Mouse (Mus musculus) layer of hippocampus, postnatal 14 days (tissue): Measurements from ENCODE around the gene Itm2c. TPM values are rescaled to one million over a fixed set of nuclear protein-coding genes. Genes with fewer than 3 reads are reported as not detected.

Experiments
- DNase-seq, 2 experiments: peaks; one replicate each; pipeline ENCODE4 v3.0.0; 2021 to 2022; ENCODE audit warnings: low spot score in 2 of 2, mixed read lengths in 1 of 2
- total RNA-seq, 2 experiments: library from RNA; stranded (reverse); gene quantifications; 2 replicates each; pipeline ENCODE4 v1.2.3; 2021

The Itm2c gene
- total RNA-seq, 2 experiments from 2014 or later: 505 to 525 TPM

DNA sequence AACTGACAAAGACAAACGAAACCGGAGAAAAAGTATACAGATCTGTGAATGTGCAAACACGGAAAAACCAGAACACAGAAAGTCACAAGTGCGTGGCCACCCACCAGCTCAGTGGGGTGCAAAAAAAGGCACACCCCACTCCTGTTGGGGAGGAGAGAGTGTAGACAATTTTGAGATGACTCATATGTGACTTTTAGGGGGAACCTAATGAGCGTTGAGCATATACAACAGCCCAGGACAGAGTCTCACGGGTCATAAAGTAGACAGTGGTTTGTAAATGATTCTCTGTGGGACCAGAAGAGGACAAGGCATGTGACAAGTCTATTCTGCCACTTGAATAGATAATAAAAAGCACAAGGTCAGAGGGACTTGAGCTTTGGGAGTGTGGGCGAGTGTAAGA is 39.1 kb downstream of the Itm2c start:
- DNase-seq: no peak

DNA sequence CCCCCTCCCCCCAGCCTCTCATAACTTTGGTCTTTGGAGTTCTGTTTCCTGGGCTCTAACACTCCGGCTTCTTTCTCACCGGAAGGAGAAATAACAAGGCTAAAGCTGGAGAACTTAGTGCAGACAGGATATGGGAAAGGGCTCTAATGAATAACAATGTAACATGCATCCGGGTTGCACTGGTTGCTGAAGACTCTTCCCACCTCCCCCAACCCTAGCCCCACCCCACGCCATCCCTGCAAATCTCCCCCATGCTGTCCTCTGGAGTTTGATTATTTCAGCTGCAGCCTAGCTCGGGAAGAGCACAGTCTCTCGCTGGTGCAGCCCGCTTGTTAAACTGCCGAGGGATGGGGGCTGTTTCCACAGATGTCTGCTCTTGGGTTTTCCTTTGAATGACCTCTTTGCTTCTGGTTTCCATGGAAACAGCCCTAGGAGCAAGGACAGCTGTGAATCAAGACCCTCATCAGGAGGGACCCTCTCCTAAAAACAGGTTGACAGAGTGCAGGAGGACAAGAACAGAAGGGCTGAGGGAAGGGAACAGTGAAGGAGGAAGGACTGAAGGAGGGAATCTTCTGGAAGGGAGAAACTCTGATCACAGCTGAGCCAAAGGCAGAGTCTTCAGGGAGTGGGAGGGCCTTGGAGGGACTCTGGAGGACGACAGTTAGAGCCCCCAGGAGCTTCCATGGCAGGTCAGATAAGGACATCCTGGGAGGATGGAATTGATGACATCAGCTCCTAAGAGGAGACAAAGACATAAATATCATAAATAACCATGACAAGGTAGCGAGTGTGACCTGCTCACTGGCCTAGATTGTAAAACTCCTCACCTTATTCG is 39.8 kb downstream of the Itm2c start:
- no peak for DNase-seq

DNA sequence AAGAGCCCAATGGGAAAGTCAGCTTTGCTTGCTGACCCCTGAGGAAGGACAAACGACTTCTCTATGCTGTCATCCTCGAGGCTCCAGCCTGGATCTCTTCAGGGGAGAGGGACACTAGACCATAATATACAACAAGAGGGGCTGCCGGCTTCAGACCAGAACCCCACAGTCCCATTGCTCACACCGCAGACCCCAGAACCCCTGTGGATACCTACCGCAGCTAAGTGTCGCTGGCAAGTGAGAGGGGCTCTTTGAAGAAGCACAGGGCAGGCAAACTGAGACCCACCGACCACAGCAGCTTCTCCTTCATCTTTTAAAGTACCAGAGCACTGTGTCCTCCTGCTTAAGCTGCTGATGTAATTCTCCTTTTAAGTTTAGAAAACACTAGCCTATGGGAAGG is 40.5 kb downstream of the Itm2c start:
- no peak for DNase-seq

DNA sequence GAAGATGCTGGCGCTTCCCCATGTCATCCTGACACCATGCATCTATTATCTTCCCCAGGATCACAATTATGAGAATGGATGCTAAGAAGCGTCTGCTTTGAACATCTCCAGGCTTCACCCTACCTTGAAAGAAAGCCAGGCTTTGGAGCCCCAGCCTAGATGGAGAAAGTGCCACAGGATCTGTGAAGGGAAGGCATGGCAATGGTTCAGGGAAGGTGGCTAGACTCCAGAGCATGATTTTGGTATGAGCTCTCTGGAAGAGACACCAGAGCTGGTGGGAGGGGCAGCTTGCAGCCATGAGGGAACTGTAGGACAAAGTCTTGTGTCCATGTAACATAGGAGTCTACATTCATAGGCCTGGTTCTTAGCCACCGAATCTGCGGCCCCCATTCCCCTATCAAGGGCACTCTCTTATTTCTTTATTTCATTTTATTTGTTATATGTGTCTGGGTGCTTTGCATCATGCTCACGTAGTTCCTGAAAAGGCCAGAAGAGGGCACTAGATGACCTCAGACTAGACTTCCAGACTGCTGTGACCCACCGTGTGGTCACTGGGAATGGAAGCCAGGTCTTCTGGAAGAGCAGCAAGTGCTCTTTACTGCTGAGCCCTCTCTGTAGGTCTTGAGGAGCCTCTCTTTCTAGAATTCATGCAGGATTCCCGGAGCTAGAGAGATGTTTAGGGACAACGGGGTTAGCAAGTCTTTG is 41.2 kb downstream of the Itm2c start:
- peak; percentile 50 to 58 for DNase-seq

DNA sequence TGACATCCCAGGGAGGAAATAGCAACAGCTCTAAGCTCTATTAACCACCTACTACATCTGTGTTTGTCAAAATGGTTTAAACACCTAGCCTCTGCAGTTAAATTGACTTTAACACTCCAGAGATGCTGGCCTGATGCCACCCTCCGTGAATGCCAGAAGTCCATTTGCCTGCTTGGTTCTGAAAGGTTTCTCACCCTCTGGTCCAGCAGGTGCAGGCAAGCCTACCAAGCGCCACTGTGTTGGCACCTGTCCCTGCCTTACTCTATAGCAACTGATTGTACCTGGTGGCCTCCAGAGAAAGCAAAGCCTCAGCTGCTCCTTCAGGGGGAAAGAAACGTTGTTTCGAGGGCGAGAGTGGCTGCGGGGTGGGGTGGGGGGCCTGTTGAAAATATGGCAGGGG is 42.2 kb downstream of the Itm2c start:
- DNase-seq: no peak

DNA sequence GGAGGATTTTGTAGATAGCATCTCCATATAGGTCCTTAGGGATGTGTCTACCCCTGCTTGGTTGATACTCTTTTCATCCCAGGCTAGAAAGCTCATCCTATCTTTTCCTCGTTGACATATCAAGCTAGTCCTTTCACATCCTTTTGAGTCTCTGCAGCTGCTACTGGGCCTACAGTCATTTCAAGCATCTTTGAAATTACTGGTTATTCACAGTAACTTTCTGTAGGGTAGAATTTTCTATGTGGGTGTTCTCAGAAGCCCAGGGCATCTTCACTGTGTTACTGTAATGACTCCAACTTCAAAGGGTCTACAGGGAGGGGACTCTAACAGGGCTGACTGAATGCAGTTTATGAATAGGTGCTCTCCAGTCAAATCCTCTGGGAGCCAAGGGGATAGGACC is 43.2 kb downstream of the Itm2c start:
- DNase-seq: no peak

DNA sequence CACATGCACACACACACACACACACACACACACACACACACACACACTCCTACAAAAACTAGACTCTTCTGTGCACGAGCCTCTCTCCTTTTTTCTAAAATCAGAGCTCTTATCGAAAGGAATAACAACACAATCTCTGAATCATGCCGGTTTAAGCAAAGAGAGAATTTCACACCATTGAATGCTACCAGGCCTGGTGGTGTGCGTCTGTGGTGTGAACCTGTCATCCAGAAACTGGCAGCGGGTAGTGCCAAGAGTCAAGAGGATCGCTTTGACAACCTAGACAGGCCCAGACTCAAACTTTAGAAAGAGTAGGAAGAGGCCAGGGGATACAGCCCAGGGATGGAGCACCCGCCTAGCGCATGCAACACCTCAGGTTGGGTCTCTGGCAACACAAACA is 48.2 kb downstream of the Itm2c start:
- no peak for DNase-seq

DNA sequence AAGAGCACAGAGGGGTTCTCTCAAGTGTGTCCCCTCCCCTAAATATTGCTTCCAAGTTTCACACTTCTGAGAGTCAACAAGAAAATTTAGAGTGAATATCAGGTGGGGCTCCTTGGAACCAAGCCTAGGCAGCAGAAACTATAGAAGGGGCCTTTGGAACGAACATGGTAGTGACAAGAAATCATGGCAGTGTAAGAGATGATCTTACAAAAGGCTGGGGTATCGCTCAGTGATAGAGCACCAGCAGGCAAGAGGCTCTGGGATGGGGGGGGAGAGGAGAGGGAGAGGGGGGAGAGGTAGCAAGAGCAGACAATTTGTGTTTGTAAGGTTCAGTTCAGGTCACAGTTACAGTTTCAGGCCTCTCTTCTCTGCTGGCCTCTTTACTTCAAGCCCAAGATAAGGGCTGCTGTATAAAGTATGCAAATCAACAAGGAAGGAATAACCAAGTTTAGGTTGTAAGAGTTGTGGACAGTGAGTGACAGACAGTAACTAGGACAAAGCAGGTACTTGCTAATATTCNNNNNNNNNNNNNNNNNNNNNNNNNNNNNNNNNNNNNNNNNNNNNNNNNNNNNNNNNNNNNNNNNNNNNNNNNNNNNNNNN is 55.1 kb downstream of the Itm2c start:
- no peak for DNase-seq

DNA sequence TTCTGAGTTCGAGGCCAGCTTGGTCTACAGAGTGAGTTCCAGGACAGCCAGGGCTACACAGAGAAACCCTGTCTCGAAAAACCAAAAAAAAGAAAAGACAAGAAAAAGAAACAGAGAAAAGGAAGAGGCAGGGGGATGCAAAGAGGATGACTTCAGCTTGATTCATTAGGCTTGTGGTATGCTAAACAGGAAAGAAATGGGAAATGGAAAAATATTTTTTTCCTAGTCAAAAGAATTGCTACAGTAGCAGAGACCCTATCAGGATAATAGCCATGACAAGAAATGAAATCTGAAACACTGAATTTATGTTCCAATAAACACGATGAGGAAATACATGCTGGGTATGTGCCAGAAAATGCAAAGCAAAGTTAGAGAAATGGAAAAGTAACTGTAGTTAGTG is 61.1 kb downstream of the Itm2c start:
- DNase-seq: no peak

DNA sequence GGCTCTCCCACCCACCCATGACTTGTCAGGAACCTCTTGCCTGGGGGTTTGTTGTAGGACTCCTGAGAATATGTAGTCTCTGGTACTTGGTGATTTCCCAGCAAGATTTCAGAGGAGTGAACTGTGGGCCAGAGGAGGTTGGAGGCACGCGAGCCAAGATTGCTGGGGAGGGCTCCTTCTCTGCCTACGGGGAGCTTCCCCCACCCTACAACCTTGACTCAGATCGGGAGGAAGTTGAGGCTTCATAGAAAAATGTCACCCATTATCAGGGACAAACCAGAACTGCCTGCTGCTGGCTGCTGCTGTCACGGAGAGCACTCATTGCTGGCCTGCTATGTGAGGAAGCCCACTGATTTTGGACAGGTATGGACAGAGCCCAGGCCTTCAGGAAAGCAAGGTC is 63.2 kb downstream of the Itm2c start:
- DNase-seq: no peak

DNA sequence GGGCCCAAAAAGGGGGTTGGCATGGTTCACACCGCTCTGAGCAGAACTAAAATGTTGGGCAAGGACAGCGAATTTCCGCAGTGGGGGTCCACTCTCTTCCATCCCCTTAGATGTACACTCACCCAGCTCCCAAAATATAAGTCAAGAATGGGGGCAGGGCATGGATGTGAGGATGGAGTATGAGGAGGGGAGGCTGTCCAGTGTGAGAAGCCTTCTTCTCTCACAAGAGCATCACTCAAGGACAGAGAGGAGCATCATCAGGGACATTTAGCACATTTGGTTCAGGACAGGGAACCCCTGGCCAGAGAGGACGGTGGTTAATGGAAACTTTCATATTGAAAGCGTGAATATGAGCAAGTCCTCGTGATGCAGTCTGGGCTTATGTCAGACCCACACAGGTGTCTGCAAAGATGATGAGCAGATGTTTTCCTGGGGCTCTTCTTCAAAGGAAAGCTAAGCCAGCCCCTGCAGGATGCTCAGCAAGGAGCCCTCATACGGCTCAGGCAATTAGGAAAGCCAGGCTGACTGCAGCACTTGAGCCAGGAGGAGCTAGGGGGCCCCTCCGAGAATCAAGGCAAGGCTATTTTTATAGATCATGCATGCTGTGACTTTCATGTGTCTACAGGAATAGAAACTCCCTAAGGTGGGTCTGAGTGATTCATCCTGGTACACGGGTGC is 64.0 kb downstream of the Itm2c start:
- DNase-seq: peak in 1 of 2 experiments; percentile 7

Other genes with a start within 250 kb of the Itm2c start
- gene Sp100, start 244.3 kb upstream of the Itm2c start, total RNA-seq: under 1 TPM; 0.43 to 0.44 TPM
- under 1 TPM in 1 of 2 experiments, not detected in 1; 0.36 TPM for gene A630001G21Rik, start 115.6 kb upstream of the Itm2c start, total RNA-seq
- 100 to 1,000 TPM; 126 to 129 TPM for gene Cab39, start 100.8 kb upstream of the Itm2c start, total RNA-seq
- gene 4933407L21Rik, start 34.2 kb downstream of the Itm2c start, total RNA-seq: 1 to 10 TPM; 4.1 to 5.3 TPM
- not detected for gene Gpr55, start 66.7 kb downstream of the Itm2c start, total RNA-seq
- gene Spata3, start 122.5 kb downstream of the Itm2c start, total RNA-seq: 1 to 10 TPM in 1 of 2 experiments, under 1 TPM in 1; 0.95 to 1.1 TPM
- 1 to 10 TPM; 8.9 to 9.8 TPM for gene 2810459M11Rik, start 151.6 kb downstream of the Itm2c start, total RNA-seq
- gene Psmd1, start 170.1 kb downstream of the Itm2c start, total RNA-seq: 100 to 1,000 TPM; 109 to 114 TPM
- under 1 TPM in 1 of 2 experiments, not detected in 1; 0.17 TPM for gene Htr2b, start 217.7 kb downstream of the Itm2c start, total RNA-seq
- 1 to 10 TPM; 2.4 to 4.8 TPM for gene Gm21972, start 239.4 kb downstream of the Itm2c start, total RNA-seq